Mouse (Mus musculus): ENCODE results near the gene A630095N17Rik.

Gene A630095N17Rik

DNA sequence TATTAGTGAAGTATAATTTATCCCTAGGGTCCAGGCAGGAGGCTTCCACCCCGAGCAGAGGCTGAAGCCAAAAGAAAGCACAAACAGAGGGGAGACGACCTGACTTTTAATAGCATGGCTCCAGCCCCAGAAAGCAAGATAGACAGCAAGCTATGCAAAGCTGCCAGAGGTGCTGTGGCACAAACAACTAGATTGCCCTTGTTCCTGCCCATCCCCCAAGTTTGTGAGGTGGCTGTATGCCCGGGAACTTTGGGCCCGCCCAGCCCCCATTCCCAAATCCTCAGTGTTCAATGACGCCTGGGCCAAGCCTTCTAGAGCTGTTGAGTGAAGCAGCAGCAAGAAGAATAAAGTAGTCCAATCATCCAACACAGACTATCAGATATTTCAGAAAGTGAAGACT is 17.0 kb downstream of the A630095N17Rik start:
- peak in 1 of 2 experiments; percentile 67 for DNase-seq (ENCODE audit: low spot score in 2 of 2)

DNA sequence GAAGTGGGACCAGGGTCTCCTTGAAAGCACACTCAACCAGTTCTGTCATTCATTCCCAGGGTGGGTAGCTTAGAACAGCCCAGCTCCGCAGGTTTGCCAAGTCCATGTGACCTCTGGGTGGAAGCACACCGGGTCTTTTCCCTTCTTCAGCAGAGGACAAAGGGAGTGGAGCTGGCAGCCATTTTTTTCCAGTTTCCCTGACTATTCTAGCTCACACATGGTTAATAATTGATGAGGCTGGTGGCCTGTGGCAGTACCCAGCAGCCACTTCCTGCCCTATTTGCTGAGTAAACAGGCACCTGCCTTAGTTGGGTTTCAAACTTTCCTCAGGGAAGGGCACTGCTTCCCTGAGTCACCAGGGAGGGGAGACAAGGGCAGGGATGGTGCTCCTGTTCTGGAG is 17.5 kb downstream of the A630095N17Rik start:
- DNase-seq (ENCODE audit: low spot score in 2 of 2), result peak in 1 of 2 experiments; percentile 59

DNA sequence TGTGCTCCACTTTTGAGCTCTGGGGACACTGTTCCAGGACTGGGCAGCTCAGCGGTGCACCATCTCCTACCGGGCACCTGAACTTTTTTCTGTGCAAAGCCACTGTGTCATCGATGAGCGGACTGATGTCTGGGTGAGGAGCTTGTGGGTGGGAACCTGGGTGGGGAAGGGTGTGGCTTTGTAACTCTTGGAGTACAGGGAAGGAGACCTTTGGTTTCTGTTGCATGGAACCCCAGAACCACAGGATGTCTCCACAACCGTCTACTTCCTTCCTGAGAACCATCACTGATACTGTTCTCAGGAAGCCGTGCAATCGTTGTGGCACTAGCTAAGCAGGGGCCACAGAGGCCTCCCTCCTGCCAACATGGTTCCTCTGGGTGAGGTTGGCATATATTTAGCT is 18.8 kb downstream of the A630095N17Rik start:
- peak; percentile 49 to 74 for DNase-seq (ENCODE audit: low spot score in 2 of 2)

DNA sequence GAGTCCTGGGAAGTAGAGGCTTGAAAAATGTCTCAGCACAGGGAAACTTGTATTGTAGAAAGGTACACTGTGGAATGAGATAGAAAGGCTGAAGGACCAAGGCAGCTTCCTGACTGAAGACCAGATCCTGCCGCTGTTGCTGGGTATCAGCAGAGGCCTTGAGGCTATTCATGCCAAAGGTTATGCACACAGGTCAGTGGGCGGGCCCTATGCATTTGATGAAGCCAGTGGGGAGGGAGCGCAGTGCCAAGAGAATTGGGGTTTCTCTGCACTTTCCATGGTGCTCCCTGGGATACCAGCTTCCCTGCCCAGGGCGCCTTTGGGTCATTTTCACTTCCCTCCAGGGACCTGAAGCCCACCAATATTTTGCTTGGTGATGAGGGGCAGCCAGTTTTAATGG is 19.4 kb downstream of the A630095N17Rik start:
- DNase-seq (ENCODE audit: low spot score in 2 of 2), result no peak

DNA sequence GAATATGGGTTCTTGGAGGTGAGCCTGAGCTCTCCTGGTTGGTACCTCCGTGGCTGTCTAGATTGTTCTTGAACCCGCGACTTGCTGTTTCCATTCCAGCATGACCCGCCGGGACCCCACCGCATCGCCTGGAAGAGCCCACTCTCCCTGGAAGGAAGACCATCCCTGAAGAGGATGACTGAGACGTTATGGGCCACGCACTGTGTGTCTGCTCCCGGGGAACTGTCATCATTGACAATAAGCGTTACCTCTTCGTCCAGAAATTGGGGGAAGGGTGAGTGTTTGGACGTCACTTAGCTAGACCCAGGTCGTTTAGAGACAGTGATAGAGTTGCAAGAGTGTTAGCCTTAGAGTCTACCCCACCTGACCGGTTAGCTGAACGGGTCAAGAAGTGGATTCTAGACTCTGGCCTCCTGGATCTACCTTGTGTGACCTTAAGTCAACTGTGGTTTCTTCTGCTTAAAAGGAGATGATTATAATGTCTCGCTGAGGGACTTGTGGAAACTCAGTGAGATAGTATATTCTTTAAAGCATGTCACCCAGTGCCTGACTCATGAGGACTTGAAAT is 20.7 kb downstream of the A630095N17Rik start:
- DNase-seq (ENCODE audit: low spot score in 2 of 2), result no peak

DNA sequence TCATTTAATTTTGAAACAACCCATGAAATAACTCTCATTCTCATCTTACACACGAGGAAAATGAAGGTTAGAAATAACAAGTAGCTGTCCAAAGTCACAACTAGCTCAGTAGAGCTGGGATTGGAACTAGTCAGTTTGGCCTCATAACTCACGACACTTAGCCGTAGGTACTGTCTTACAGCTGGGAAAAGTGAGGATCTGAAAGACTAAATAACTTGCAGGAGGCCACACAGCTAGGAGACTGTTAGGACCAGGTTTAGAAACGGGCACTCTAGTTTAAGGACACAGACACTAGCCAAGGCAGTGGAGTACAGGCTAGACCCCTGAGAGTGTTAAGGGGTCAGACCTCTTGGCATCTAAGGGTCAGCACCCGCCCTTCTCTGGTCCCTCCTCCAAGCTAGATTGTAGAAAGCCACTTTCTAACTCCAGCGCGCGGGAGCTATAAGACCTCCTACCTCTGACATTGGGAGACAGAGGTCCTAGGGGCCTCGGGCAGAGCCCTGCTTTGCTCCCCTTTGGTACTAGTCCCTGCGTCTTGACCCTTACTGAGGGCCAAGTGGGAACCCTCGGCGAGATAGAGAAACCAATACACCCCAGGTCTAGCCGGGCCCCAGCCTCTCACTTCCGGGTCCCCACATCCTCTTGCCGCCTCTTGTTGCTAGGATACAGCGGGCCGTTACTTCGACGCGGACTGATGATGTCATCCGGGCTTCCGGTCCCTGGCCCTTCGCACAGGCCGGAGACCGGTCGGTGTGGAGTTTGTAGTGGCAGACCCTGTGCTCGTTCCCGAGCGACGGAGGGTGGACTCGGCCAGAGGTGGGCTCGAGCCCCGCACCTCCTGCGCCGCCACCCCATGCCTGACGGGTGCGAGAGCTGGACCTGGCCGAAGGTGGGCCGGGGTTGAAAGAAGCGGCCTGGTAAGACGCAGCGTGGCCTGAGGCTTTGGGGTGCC is 21.5 kb downstream of the A630095N17Rik start, which contains the start of the genes Glb1l and Stk16:
TSS of gene Glb1l (minus strand) at position 678 of the 952 bp plus-strand sequence.
TSS of gene Stk16 (plus strand) at position 703 of the 952 bp plus-strand sequence.
- DNase-seq (ENCODE audit: low spot score in 2 of 2), result peak; percentile 94 to 97

DNA sequence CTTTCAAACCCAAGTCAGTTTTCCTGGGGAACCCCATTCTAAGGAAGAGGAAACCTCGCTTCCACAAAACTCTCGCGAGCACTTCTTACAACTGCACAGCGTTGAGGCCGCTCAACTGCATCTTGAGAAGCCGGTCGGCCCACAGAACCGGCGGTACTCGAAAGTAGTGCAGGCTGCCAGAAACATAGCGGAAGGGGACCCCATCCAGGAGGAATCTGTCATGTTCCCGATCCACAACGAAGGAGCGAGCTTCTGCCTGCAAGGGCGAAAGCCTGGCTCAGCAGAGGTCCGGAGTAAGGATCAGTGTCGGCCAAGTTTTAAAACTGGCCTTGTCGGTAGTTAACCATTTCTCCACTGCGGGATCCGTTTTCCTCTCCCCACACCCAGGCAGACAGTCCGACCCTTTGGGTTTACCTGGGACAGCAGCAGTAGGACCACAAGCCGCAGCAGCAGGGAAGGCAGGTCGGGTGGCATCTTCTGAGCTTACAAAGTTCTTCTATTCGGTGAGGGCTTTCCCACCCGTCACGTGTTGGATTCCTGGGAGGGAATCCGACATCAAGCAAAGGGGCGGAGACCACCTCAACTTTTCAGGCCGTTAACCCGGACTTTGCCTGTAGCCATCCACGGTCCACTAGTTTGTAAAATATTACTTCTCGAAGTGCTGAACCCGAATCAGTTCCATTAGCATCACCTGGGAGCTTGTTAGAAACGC is 22.8 kb downstream of the A630095N17Rik start:
- peak; percentile 51 to 77 for DNase-seq (ENCODE audit: low spot score in 2 of 2)

DNA sequence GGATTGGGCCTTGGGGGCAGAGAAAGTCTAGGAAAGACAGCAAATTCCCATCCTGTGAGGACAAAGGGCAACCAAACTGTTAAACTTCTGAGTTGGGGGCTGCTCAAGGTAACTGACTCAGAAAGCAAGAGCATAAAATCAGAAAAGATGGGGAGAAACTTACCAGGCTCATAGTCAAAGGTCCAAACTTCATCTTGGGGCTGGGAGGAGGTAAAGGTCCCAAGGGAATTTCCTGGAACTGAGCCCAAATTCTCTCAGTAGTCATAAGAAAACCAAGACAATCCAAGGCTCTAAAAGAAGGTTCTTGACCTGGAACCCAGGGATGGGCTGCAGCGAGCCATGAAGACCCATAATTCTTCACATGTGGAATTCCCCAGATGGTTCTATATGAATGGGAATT is 30.7 kb downstream of the A630095N17Rik start:
- DNase-seq (ENCODE audit: low spot score in 2 of 2), result no peak

DNA sequence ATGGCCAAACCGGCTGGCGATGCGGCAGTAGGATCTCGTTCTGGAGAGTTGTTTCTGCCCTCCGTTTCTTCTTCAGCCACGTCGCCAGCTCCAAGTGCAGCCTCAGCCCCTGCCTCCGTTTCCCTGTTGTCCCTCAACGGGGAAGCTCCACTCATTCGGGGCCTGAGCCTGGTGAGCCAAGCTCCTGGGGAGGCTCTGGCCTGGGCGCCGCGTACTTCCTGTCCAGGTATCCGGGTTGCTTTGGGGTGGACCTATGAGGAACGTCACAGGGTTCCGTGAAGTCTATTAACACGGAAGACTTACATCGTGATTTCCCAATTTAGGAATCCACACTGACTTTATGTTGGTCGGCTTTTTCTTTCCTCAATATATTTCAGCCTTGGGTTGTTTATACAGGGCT is 39.5 kb downstream of the A630095N17Rik start:
- peak; percentile 45 to 73 for DNase-seq (ENCODE audit: low spot score in 2 of 2)

DNA sequence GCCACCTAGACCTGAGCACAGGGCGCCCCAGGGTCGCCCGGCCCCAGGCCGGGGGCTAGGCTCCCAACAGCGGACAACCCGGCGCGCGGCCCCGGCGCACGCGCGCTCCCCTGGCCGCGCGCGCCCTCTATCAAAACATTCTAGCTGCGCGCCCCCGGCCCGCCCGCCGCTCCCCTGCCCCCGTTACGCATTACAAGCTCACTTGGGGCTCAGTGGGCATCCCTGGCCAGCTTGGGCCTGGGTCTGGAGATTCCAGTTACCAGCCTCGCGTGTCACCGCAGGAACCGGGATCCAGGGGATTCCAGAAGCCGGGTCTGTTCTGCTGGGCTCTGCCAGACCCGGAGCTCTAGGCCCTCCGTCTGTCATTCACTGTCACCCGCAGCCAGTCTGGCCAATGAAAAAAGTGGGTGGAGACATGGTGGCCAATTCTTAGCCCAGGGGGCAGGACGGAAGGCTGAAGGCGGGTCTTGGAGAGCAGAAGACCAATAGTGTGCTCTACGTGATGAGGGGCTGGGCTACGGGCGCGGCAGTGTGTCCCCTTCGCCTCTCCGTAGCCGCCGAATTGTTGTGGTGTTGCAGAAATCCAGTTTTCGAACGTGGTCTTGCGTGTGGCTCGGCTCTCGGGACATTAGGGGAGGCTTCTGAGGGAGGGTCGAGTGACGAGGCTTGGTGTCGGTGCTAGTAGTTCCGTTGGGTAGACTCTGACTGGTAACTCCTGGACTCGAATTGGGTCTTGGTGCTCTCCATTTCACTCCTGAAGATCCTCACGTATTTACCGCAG is 40.1 kb downstream of the A630095N17Rik start, which contains the start of the genes Ankzf1 and Atg9a:
TSS of gene Ankzf1 (plus strand) at position 530 of the 781 bp plus-strand sequence.
TSS of gene Atg9a (minus strand) at position 575 of the 781 bp plus-strand sequence.
- DNase-seq (ENCODE audit: low spot score in 2 of 2), result peak; percentile 94

DNA sequence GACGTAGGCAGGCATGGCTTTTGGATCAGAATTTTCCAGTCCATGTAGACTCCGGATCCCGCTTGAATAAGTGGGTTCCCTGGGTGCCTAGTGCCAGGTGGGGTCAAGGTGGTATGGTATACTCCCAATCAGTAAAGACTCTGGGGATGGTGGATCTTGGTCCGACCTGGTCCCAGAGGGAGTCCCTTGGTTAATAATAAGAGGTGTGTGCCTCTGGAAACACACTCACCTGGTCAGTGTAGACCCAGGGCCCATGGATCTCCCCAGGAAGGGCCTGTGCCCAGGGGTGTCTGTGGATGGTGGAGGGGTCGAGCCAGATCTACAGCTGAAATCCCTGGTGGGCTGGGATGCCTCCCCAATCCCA is 40.7 kb downstream of the A630095N17Rik start:
- DNase-seq (ENCODE audit: low spot score in 2 of 2), result no peak

DNA sequence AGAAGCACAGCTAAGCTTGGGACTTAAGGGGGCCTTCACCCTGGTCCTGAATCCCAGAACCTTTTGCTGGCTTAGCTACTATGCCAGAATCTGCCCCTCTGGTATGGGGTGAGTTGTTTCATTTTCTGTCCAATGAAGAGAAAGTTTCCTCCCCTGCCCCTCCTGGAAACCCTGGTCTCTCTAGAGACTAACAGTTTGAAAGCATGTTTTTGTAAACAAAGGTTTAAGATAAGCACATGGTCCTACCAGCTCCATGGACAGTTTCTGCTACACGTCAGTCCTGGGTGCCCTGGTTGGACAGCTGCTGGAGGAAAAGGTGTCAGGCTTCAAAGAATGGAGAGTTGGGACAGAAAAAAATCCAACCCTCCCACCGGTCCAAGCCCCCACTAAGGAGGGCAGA is 41.3 kb downstream of the A630095N17Rik start:
- DNase-seq (ENCODE audit: low spot score in 2 of 2), result peak in 1 of 2 experiments; percentile 65

DNA sequence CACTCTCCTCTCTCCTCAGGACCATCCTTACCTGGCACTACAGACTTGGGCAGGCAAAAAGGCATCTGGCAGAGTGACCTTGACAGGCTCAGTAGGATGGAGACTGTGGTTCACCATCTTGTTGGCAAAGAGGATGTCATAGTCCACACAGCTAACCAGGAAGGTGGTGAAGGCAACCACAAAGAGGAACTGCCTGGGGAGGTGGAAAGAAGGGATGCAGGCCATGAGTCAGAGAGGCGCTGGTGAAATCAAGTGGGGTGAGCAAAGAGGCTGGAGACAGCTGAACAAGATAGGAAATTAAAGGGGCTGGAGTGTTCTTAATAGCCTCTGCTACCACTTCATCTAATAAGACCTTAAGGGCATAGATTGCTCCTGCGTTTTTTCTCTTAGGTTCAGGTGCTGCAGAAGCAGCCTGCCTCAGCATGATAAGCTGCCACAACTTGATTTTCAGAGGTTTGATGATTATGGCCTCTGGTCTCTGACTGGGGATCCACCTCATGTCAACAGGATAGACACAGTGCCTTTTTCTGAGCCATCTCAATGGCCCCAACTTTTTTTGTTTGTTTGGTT is 43.9 kb downstream of the A630095N17Rik start:
- DNase-seq (ENCODE audit: low spot score in 2 of 2), result no peak

DNA sequence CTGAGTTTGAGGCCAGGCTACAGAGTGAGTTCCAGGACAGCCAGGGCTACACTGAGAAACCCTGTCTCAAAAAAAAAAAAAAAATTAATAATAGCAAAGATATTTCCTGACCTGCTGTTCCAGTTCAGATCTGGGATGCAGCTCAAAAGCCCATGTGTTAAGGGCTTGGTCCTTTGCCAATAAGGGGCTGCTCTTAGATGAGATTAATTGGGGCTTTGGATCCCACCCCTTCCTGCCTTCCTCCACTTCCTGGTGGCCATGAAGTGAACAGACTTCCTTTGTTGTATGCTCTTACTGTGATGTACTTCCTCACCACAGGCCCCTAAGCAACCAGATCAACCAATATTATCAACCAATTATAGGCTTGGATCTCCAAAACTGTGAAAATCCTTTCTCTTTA is 44.8 kb downstream of the A630095N17Rik start:
- no peak for DNase-seq (ENCODE audit: low spot score in 2 of 2)

DNA sequence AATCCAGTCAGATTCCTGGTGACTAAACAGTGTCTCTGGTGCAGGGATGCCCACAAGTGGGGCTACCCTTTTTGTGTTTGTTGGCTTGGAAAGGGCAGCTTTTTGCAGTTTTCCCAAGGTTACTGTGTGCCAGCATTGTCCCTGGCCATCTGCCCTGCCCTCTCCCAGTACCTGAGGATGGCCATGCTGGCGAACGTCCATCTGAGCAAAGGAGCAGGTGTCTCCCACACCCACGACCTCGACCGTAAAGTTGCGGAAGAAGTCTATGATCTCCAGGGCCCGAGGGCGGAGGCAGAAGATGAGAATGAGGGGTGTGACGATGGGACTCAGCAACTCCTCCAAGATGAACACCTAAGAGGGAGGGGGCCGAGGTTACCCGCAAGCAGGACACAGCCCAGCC is 46.4 kb downstream of the A630095N17Rik start:
- DNase-seq (ENCODE audit: low spot score in 2 of 2), result no peak

DNA sequence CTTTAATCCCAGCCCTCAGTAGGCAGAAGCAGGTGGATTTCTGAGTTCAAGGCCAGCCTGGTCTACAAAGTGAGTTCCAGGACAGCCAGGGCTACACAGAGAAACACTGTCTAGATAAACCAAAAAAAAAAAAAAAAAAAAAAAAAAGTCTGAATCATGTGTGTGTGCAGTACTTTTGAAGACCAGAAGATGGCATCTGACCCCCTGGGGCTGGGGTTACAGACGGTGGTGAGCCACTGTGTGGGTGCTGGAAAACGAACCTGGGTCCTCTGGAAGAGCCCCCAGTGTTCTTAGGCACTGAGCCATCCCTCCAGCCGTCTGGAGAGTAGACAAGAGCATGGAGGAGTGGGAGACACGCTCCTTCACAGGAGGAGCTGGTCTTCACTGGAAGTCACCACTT is 49.7 kb downstream of the A630095N17Rik start:
- DNase-seq (ENCODE audit: low spot score in 2 of 2), result peak in 1 of 2 experiments; percentile 60

DNA sequence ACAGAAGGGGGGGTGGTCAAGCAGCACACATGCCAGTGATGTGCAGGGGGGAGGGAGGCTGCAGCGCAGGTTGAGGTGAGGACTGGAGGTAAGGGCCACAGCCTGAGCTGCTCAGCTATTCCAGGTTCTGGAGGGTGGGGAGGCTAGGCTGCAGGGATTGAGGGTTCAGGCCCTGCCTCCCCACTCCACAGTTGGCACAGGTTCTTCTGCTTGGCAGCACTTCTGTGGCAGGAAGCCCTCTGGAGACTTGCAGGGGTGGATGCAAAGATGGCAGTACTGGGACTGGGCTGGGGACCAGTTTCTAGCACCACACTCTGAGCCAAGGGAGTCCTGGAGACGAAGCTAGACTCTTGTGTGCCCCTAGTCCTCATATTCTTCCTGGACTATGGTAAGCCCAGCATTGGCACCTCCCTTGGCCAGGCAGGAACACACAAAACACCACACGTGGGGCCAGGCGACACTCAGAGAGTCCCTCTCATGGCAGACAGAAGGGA is 50.5 kb downstream of the A630095N17Rik start:
- DNase-seq (ENCODE audit: low spot score in 2 of 2), result peak in 1 of 2 experiments; percentile 61

DNA sequence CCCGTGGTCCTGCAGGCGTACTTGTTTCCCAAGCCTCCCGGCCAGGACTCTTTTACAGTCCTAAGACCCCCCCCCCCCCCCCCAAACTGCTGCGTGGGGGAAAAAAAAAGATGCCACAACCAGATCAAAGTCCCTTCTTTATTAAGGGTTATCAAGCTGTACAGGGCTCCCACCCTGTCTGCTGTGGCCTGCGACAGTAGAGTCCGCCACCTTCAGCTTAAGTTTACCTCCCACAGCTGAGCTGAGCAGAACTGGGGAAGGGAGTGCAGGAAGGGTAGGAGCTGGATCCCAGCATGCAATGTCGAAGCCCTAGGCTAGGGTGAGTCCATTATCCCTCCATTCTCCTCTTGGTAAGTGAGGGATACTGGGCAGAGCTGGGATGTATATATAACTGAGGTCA is 51.2 kb downstream of the A630095N17Rik start:
- peak in 1 of 2 experiments; percentile 63 for DNase-seq (ENCODE audit: low spot score in 2 of 2)

DNA sequence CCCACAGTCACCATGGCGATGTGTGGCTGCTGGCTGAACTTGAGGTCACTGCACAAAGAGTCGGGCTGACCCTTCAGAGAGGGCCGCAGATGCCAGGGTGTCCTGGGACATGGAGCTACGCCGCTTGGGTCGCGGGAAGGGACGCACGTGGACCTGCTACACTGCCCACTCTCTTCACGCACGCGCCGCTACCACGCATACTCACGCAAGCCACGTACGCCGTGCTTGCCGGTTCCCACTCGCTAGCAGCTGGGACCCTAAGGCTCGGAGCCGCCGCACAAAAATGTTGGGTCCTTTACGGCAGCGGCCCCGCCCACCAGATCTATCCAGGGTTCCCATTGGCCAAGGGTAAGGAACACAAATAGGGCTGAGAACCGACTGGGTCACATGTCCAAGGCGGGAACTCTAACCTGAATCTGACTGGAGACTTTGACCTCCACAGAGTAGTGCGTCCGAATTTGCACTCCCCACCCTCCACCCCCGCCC is 51.8 kb downstream of the A630095N17Rik start, which contains the start of gene Abcb6:
TSS of gene Abcb6 (minus strand) at position 288 of the 486 bp plus-strand sequence.
- DNase-seq (ENCODE audit: low spot score in 2 of 2), result peak; percentile 91 to 94

All from spleen, postnatal 4 days (tissue).